Mouse (Mus musculus) liver, embryonic 11.5 days (tissue): ENCODE measurements around the gene Cryl1. TPM values are rescaled to one million over a fixed set of nuclear protein-coding genes. Genes with fewer than 3 reads are reported as not detected.

Source experiments
- ATAC-seq: fragments of 200-750 bp; cut with Nextera tagmentation; replicated peaks from 2 replicates; pipeline ENCODE4 v1.8.0; 2017; ENCODE audit warnings: moderate number of reproducible peaks, mild to moderate bottlenecking, moderate TSS enrichment, moderate library complexity; ENCODE audit not compliant: low FRiP score
- DNase-seq: peaks from one replicate; pipeline ENCODE4 v3.0.0-alpha.2; 2017; ENCODE audit warnings: low spot score
- H3K27ac ChIP-seq: fragments of 300-500 bp; sonication (generic); 2 replicates; pipeline ENCODE4 v1.5.1; 2014; ENCODE audit warnings: mild to moderate bottlenecking, low read depth, low read length, control low read depth
- H3K27me3 ChIP-seq: fragments of 300-500 bp; sonication (generic); replicated peaks from 2 replicates; pipeline ENCODE4 v1.6.1; 2014; ENCODE audit warnings: low read length, mixed read lengths; ENCODE audit not compliant: control insufficient read depth, insufficient read depth
- H3K36me3 ChIP-seq: fragments of 300-500 bp; sonication (generic); 2 replicates; pipeline ENCODE4 v1.6.1; 2014; ENCODE audit warnings: mild to moderate bottlenecking, low read length, moderate library complexity, mixed read lengths; ENCODE audit not compliant: control insufficient read depth, insufficient read depth
- H3K4me1 ChIP-seq: fragments of 300-500 bp; sonication (generic); replicated peaks from 2 replicates; pipeline ENCODE4 v1.6.1; 2014; ENCODE audit warnings: low read length, mixed read lengths; ENCODE audit not compliant: control insufficient read depth, insufficient read depth
- H3K4me2 ChIP-seq: fragments of 300-500 bp; sonication (generic); 2 replicates; pipeline ENCODE4 v1.6.1; 2014; ENCODE audit warnings: mild to moderate bottlenecking, control low read depth, moderate library complexity
- H3K4me3 ChIP-seq: fragments of 300-500 bp; sonication (generic); 2 replicates; pipeline ENCODE4 v1.5.1; 2014; ENCODE audit warnings: low read depth, low read length, control low read depth
- H3K9ac ChIP-seq: fragments of 300-500 bp; sonication (generic); 2 replicates; pipeline ENCODE4 v1.6.1; 2014; ENCODE audit warnings: low read depth, low read length, control low read depth
- H3K9me3 ChIP-seq: fragments of 300-500 bp; sonication (generic); 2 replicates; pipeline ENCODE4 v1.6.1; 2016; ENCODE audit warnings: low read length, inconsistent platforms, mixed read lengths; ENCODE audit not compliant: control insufficient read depth
- WGBS: fragments of 180-500 bp; shearing (Covaris S2); extraction: QIAGEN DNeasy Blood & Tissue Kit; methylation state at CpG from one replicate; pipeline ENCODE4 v1.1.7; 2014; 5-methylcytosine and 5-hydroxymethylcytosine counted together
- polyA plus RNA-seq: library from polyadenylated mRNA; unstranded; fragments of >200 nt; fragmentation: Nextera tagmentation; extraction: Ambion mirVana; gene quantifications from 2 replicates; pipeline ENCODE4 v1.2.1, GENCODE M21; 2014

Gene Cryl1
- polyA plus RNA-seq, 1 experiment from 2014 or later: 11.0 TPM

- ATAC-seq: no peak
- H3K27ac ChIP-seq: no peak overlapping the region
- 67% methylated on average over 15 of the region's 15 CpGs for WGBS
Measured at GRCm38 (mm10) chr14:57343057-57343750, 55.1 kb downstream of the Cryl1 start.

GRCm38 (mm10) chr14:57342316-57343055 is 55.8 kb downstream of the Cryl1 start:
- Histone ChIP-seq H3K9ac (no peak overlapping the region), H3K27me3 (no peaks in the 10 kb centered on the region), H3K9me3 (no peaks in the 10 kb centered on the region), H3K4me3 (no peak overlapping the region), H3K4me1 (no peaks in the 10 kb centered on the region; the same call in 1 of the 2 replicates), H3K27ac (no peak overlapping the region), H3K4me2 (no peak overlapping the region), H3K36me3 (no peaks in the 10 kb centered on the region; the same call in 1 of the 2 replicates)
- WGBS: 67% methylated on average over 6 of the region's 6 CpGs
- no peak for DNase-seq
- no peak for ATAC-seq

More at GRCm38 (mm10) chr14:57343057-57343750, 55.1 kb downstream of the Cryl1 start:
- Histone ChIP-seq H3K4me1 (no peaks in the 10 kb centered on the region; the same call in 1 of the 2 replicates), H3K36me3 (no peaks in the 10 kb centered on the region; the same call in 1 of the 2 replicates), H3K27me3 (no peaks in the 10 kb centered on the region), H3K4me2 (no peak overlapping the region), H3K4me3 (no peak overlapping the region), H3K9ac (no peak overlapping the region), H3K9me3 (no peaks in the 10 kb centered on the region)
- no peak for DNase-seq

GRCm38 (mm10) chr14:57338666-57339065 is 59.7 kb downstream of the Cryl1 start:
- Histone ChIP-seq H3K9me3 (no peaks in the 10 kb centered on the region), H3K27ac (no peak overlapping the region), H3K36me3 (no peaks in the 10 kb centered on the region), H3K9ac (no peak overlapping the region), H3K4me3 (no peak overlapping the region), H3K27me3 (no peaks in the 10 kb centered on the region), H3K4me2 (no peak overlapping the region), H3K4me1 (no peaks in the 10 kb centered on the region; the same call in 1 of the 2 replicates)
- WGBS: 56% methylated on average over 6 of the region's 6 CpGs
- ATAC-seq (no peak), DNase-seq (no peak)

GRCm38 (mm10) chr14:57334833-57335232 is 63.5 kb downstream of the Cryl1 start:
- H3K27ac ChIP-seq: no peak overlapping the region
- H3K36me3 ChIP-seq: no peaks in the 10 kb centered on the region
- no peaks in the 10 kb centered on the region for H3K4me1 ChIP-seq
- no peak overlapping the region for H3K4me3 ChIP-seq
- 75% methylated on average over 6 of the region's 6 CpGs for WGBS
- no peak overlapping the region for H3K4me2 ChIP-seq
- H3K27me3 ChIP-seq: no peaks in the 10 kb centered on the region
- no peak overlapping the region for H3K9ac ChIP-seq
- ATAC-seq: no peak
- H3K9me3 ChIP-seq: no peaks in the 10 kb centered on the region
- DNase-seq: no peak

GRCm38 (mm10) chr14:57332503-57332902 is 65.8 kb downstream of the Cryl1 start:
- no peaks in the 10 kb centered on the region for H3K4me1 ChIP-seq
- DNase-seq (no peak), ATAC-seq (no peak)
- WGBS: 82% methylated on average over 8 of the region's 8 CpGs
- no peak overlapping the region for H3K4me3 ChIP-seq
- H3K9ac ChIP-seq: no peak overlapping the region
- H3K27ac ChIP-seq: no peak overlapping the region
- no peaks in the 10 kb centered on the region for H3K9me3 ChIP-seq
- H3K36me3 ChIP-seq: no peaks in the 10 kb centered on the region
- no peak overlapping the region for H3K4me2 ChIP-seq
- no peaks in the 10 kb centered on the region for H3K27me3 ChIP-seq

GRCm38 (mm10) chr14:57331097-57331496 is 67.2 kb downstream of the Cryl1 start:
- Histone ChIP-seq H3K4me1 (no peaks in the 10 kb centered on the region), H3K9me3 (no peaks in the 10 kb centered on the region), H3K36me3 (no peaks in the 10 kb centered on the region), H3K9ac (no peak overlapping the region), H3K4me2 (no peak overlapping the region), H3K27ac (no peak overlapping the region), H3K27me3 (no peaks in the 10 kb centered on the region), H3K4me3 (no peak overlapping the region)
- ATAC-seq: no peak
- no peak for DNase-seq
- WGBS: 76% methylated on average over 10 of the region's 10 CpGs

- Histone ChIP-seq H3K27me3 (no peaks in the 10 kb centered on the region), H3K4me2 (no peak overlapping the region), H3K27ac (no peak overlapping the region), H3K9me3 (no peaks in the 10 kb centered on the region), H3K36me3 (no peaks in the 10 kb centered on the region), H3K9ac (no peak overlapping the region), H3K4me1 (no peaks in the 10 kb centered on the region), H3K4me3 (no peak overlapping the region)
- WGBS: 91% methylated on average over 15 of the region's 15 CpGs
- ATAC-seq: no peak
- DNase-seq: no peak
Measured at GRCm38 (mm10) chr14:57329600-57329999, 68.7 kb downstream of the Cryl1 start.

GRCm38 (mm10) chr14:57326771-57327170 is 71.6 kb downstream of the Cryl1 start:
- DNase-seq: no peak
- Histone ChIP-seq H3K9ac (no peak overlapping the region), H3K9me3 (no peaks in the 10 kb centered on the region), H3K4me2 (no peak overlapping the region), H3K36me3 (no peaks in the 10 kb centered on the region), H3K4me3 (no peak overlapping the region), H3K27me3 (no peaks in the 10 kb centered on the region), H3K4me1 (no peaks in the 10 kb centered on the region), H3K27ac (no peak overlapping the region)
- WGBS: 87% methylated on average over 6 of the region's 6 CpGs
- ATAC-seq: no peak
